Mouse (Mus musculus) midbrain, postnatal 0 days (tissue): ENCODE data around the gene Dnajc22. TPM values are rescaled to one million over a fixed set of nuclear protein-coding genes. Genes with fewer than 3 reads are reported as not detected.

Source experiments
- ATAC-seq: fragments of 200-750 bp; cut with Nextera tagmentation; 2 replicates; pipeline ENCODE4 v1.8.0; 2017; ENCODE audit warnings: moderate number of reproducible peaks, mild to moderate bottlenecking, moderate TSS enrichment, moderate library complexity; ENCODE audit not compliant: low FRiP score
- DNase-seq: peaks from one replicate; pipeline ENCODE4 v3.0.0-alpha.2; 2015; ENCODE audit warnings: low spot score
- H3K27ac ChIP-seq: fragments of 300-500 bp; sonication (generic); 2 replicates; pipeline ENCODE4 v1.5.1; 2014; ENCODE audit warnings: low read depth, mild to moderate bottlenecking, low read length, mixed read lengths
- H3K27me3 ChIP-seq: fragments of 300-500 bp; sonication (generic); 2 replicates; pipeline ENCODE4 v1.6.1; 2014; ENCODE audit warnings: low read length, control low read depth, mixed read lengths; ENCODE audit not compliant: insufficient read depth
- H3K36me3 ChIP-seq: fragments of 300-500 bp; sonication (generic); 2 replicates; pipeline ENCODE4 v1.6.1; 2014; ENCODE audit warnings: low read length, control low read depth, mixed read lengths; ENCODE audit not compliant: insufficient read depth
- H3K4me1 ChIP-seq: fragments of 300-500 bp; sonication (generic); 2 replicates; pipeline ENCODE4 v1.6.1; 2014; ENCODE audit warnings: mild to moderate bottlenecking, control low read depth, antibody characterized with exemption, low read length, mixed read lengths; ENCODE audit not compliant: insufficient read depth
- H3K4me2 ChIP-seq: fragments of 300-500 bp; sonication (generic); 2 replicates; pipeline ENCODE4 v1.6.1; 2014; ENCODE audit warnings: low read depth, mild to moderate bottlenecking, low read length, mixed read lengths; ENCODE audit not compliant: poor library complexity, severe bottlenecking
- H3K4me3 ChIP-seq: fragments of 300-500 bp; sonication (generic); 2 replicates; pipeline ENCODE4 v1.5.1; 2014; ENCODE audit warnings: low read depth, mild to moderate bottlenecking, low read length, moderate library complexity
- H3K9ac ChIP-seq: fragments of 300-500 bp; sonication (generic); replicated peaks from 2 replicates; pipeline ENCODE4 v1.6.1; 2014; ENCODE audit warnings: mild to moderate bottlenecking, low read length, moderate library complexity, mixed read lengths; ENCODE audit not compliant: poor library complexity, severe bottlenecking
- H3K9me3 ChIP-seq: fragments of 300-500 bp; sonication (generic); 2 replicates; pipeline ENCODE4 v1.6.1; 2016; ENCODE audit warnings: low read length, control low read depth
- CTCF ChIP-seq: IDR thresholded peaks from 2 replicates; pipeline ENCODE4 v1.5.1; 2016; ENCODE audit warnings: antibody characterized with exemption, mild to moderate bottlenecking
- WGBS: fragments of 180-500 bp; shearing (Covaris S2); extraction: QIAGEN DNeasy Blood & Tissue Kit; methylation state at CpG from one replicate; pipeline ENCODE4 v1.1.7; 2014; 5-methylcytosine and 5-hydroxymethylcytosine counted together
- polyA plus RNA-seq: library from polyadenylated mRNA; unstranded; fragments of >200 nt; fragmentation: Nextera tagmentation; extraction: Ambion mirVana; gene quantifications from 2 replicates; pipeline ENCODE4 v1.2.1, GENCODE M21; 2015
- total RNA-seq: library from RNA; depleted of rRNA; stranded (reverse); fragments of >200 nt; gene quantifications from 2 replicates; pipeline ENCODE4 v1.2.3, GENCODE M21; 2014

Gene Dnajc22
- total and polyA plus RNA-seq, 2 experiments from 2014 or later = 0.88 to 1.6 TPM

DNA sequence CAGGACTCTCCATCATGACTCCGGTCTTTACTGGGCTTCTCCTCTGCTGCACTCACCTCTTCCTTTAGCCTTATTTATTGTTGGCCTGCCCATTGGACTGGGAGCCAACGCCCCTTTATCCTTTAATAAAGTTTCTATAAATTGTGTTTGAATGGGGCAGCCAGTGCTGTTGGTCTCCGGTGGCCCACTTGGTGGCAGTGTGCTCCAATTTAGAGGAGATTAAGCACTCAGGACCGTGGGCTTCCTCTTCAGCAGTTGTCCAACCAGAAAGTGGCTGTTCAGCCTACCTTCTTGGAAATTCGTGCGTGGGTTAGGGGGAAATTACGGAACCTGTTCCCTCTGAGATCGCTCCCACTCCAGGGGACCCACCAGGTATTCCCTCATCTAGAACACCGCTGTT is 9.7 kb upstream of the Dnajc22 start:
- Histone ChIP-seq H3K36me3 (no peaks in the 10 kb centered on the region), H3K27ac (no peak overlapping the region), H3K9ac (no peak overlapping the region), H3K4me1 (no peaks in the 10 kb centered on the region), H3K9me3 (no peaks in the 10 kb centered on the region), H3K4me3 (no peak overlapping the region), H3K27me3 (peaks cover 24% of the 10 kb centered on the region), H3K4me2 (no peak overlapping the region)
- ATAC-seq = no peak
- TF ChIP-seq CTCF = peak; percentile 77
- DNase-seq = peak; percentile 66
- WGBS = 66% methylated on average over 9 of the region's 9 CpGs

DNA sequence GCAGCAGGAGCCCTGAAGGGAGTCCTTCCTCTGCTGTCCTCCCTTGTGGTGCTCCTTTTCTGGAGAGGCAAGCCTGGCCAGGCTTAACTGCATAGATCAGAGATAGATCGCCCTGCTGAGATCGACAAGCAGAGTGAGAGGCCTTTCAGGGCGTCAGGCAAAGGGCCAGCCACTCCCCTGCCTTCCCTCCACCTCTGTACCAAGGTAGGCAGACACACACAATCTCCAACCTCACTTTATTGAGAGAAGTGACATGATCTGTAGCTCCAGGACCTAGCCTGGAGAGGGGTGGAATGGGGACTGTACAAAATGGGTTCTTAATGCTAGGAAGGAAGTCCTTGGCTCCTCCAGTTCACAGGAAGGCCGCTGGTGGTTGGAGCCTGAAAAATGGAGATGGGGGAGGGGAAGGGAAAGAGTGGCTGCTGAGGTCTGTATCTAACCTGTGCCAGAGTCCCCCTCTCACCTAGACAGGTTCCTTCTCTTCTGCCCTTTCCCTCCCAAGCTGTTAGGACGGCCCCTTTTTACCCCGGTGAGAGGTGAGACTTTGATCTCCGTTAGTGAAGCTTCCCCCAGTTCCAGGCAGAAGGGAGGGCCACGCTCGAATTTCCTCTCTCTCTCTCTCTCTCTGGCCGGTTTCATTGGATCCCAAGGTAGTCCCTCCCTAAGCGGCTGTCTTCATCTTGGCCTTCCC is 9.0 kb upstream of the Dnajc22 start:
- H3K9me3 ChIP-seq = no peaks in the 10 kb centered on the region
- no peak overlapping the region for H3K9ac ChIP-seq
- H3K36me3 ChIP-seq = no peaks in the 10 kb centered on the region
- no peak for TF ChIP-seq CTCF
- WGBS = 9% methylated on average over 11 of the region's 11 CpGs
- H3K4me2 ChIP-seq = no peak overlapping the region
- no peak overlapping the region for H3K4me3 ChIP-seq
- H3K4me1 ChIP-seq = no peaks in the 10 kb centered on the region
- H3K27ac ChIP-seq = no peak overlapping the region
- H3K27me3 ChIP-seq = peaks cover 28% of the 10 kb centered on the region
- DNase-seq (no peak), ATAC-seq (no peak)

DNA sequence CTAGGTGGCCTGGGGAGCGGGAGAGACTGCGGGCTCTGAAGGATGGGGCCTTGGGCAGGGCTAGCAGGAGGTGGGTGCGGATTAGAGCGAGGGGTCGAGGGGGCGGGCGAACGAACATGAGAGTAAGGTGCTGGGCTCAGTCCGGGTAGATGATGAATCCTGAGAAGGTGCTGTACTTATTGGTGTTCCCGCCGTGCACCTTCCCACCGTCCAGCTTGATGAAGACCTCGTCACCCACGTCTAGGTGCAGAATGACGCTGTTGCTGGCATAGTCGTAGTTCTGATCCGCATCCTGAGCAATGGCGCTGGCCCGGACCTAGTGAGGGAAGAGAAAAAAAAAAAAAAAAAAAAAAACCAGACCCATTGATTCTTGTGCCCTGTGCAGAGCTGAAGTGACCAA is 8.4 kb upstream of the Dnajc22 start:
- Histone ChIP-seq H3K27me3 (peaks cover 33% of the 10 kb centered on the region), H3K36me3 (no peaks in the 10 kb centered on the region), H3K4me3 (no peak overlapping the region), H3K9me3 (no peaks in the 10 kb centered on the region), H3K9ac (no peak overlapping the region), H3K4me2 (no peak overlapping the region), H3K4me1 (no peaks in the 10 kb centered on the region), H3K27ac (no peak overlapping the region)
- TF ChIP-seq CTCF = no peak
- no peak for DNase-seq
- no peak for ATAC-seq
- WGBS = 13% methylated on average over 19 of the region's 19 CpGs

DNA sequence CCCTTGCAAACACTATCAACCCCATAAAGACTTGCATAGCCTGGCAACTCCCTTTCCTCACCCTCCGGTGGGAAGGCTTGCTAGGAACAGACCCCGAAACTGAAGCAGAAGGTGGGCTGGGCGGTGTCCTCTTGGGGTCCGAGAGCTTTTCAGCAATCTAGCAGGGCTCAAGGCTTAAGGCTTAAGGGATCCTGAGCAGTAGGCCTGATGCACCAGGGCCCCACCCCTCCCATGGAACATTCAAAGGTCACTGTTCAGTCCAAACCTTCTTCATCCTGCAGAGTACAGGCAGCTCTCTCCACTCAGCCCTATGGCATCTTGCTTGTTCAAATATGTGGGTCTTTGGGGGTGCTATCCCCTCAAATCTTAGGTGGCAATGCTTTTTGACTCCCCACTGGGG is 7.0 kb upstream of the Dnajc22 start:
- no peak overlapping the region for H3K9ac ChIP-seq
- no peak for TF ChIP-seq CTCF
- H3K27ac ChIP-seq = no peak overlapping the region
- ATAC-seq = no peak
- H3K4me1 ChIP-seq = no peaks in the 10 kb centered on the region
- peaks cover 39% of the 10 kb centered on the region for H3K27me3 ChIP-seq
- no peak for DNase-seq
- no peak overlapping the region for H3K4me3 ChIP-seq
- no peaks in the 10 kb centered on the region for H3K36me3 ChIP-seq
- 69% methylated on average over 4 of the region's 4 CpGs for WGBS
- no peak overlapping the region for H3K4me2 ChIP-seq
- H3K9me3 ChIP-seq = no peaks in the 10 kb centered on the region

DNA sequence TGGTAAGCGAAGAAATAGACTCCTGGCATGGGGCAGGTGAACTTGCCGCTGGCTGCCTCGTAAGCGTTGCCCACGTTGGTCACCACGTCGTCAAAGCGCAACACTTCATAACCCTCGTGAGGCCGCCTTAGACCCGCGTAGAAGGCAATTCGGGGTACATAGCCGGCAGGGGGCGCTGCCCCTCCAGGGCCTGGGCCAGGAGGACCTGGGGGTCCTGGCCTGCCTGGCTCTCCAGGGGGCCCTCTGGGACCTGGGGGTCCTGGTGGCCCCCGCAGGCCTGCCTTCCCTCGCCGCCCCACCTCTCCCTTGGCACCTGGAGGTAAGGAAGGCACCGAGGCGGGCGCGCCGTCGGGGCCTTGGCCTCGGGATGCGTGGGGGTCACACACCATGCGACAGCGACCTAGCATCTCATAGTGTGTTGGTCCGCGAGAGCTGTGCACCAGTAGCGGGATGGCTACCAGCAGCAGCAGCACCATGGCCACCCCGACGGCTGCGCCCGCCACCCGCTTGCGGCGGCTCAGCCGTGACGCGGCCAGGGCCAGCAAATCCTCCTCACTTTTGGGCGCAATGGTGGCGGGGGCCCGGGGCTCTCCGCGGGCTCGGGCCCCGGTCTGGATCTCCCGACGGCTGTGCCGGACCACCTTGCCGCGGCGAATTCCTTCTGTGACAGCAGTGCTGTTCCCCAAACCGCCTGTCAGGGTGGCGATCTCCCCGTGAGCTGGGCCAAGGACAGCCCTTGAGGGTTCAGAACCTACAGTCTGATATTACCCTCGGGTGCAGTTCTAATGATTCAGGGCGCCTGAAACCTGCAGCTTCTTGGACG is 5.5 kb upstream of the Dnajc22 start, which contains the start of gene C1ql4:
Gene C1ql4, minus strand, starts transcription at position 565 of the 823 bp plus-strand sequence.
- TF ChIP-seq CTCF = peak; percentile 49
- DNase-seq = no peak
- H3K27ac ChIP-seq = 0 out of 2 replicates have a peak within 1 kb of the TSS, but pooled peaks have one; percentile 38
- WGBS = 8% methylated on average over 51 of the region's 60 CpGs
- peak within 1 kb of the TSS; percentile 48 for H3K4me2 ChIP-seq
- H3K9me3 ChIP-seq = no peaks in the 10 kb centered on the region
- no peaks in the 10 kb centered on the region for H3K4me1 ChIP-seq
- H3K4me3 ChIP-seq = peak within 1 kb of the TSS; percentile 28
- peaks cover 39% of the 10 kb centered on the region for H3K27me3 ChIP-seq
- 0 out of 2 replicates have a peak, but pooled peaks have one; percentile 9 for ATAC-seq
- H3K9ac ChIP-seq = peak within 1 kb of the TSS; percentile 42
- H3K36me3 ChIP-seq = no peaks in the 10 kb centered on the region

DNA sequence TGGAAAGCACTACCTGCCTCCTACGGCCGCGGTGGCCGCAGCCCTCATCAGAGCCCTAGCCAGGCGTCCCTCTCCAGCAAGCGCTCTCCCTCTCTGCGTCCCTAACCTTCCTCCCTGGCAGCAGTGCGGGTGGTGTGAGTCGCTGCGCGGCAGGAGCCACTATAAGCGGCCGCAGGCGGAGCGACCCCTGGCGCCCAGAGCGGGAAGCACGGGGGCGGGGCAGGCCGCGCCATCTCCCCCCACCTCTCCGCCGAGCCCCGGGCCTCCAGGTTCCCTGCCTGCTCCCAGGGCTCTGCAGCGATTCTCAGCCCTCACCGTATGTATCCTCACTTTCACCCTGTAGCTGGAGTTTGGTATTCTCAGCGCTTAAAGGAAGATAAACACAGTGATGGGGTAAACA is 4.7 kb upstream of the Dnajc22 start:
- Histone ChIP-seq H3K9me3 (no peaks in the 10 kb centered on the region), H3K4me2 (peak overlapping the region; percentile 48), H3K27me3 (peaks cover 39% of the 10 kb centered on the region), H3K4me3 (peak overlapping the region; percentile 28), H3K9ac (peak overlapping the region; percentile 42), H3K4me1 (no peaks in the 10 kb centered on the region), H3K27ac (0 out of 2 replicates have a peak overlapping the region, but pooled peaks have one; percentile 38), H3K36me3 (no peaks in the 10 kb centered on the region)
- peak; percentile 82 for TF ChIP-seq CTCF
- under 1% methylated on average over 27 of the region's 27 CpGs for WGBS
- DNase-seq (peak; percentile 77), ATAC-seq (peak; percentile 69)
